Mouse (Mus musculus): ENCODE measurements around the gene Gm5065. TPM values are rescaled to one million over a fixed set of nuclear protein-coding genes. Genes with fewer than 3 reads are reported as not detected.

Gene Gm5065
- not detected in 2 replicates for polyA plus RNA-seq (2016; fragmentation: Nextera tagmentation; extraction: Ambion mirVana)

DNA sequence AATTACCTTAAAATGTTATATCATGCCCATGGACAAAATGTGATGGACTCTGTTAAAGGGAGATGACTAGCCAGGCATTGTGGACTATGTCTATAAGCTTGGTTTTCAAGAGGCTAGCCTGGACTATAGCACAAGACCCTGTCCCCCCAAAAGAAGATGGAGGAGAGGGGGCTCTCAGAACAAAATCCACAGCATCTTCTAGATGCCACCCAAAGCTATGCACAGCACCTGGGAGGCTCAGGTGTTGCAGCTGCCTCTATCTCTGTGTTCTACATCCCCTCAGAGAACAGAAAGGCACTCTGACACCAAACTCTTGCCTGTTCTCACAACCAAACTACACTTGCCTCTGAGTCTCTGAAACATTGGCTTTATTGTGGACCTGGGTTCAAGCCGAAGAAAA is at the start of gene Gm5065:
Gene Gm5065, plus strand, starts transcription at position 301 of the 400 bp plus-strand sequence.
- Histone ChIP-seq H3K27me3 (ENCODE audit: insufficient read depth, poor library complexity, severe bottlenecking) (no peaks in the 10 kb centered on the region), H3K4me1 (replicated peaks) (no peaks in the 10 kb centered on the region), H3K27ac (no peak within 1 kb of the TSS), H3K9me3 (peaks cover 65% of the 10 kb centered on the region), H3K4me3 (no peak within 1 kb of the TSS), H3K36me3 (no peaks in the 10 kb centered on the region)
- DNase-seq (ENCODE audit: low spot score), result no peak
- 85% methylated on average over 1 of the region's 1 CpGs for WGBS

DNA sequence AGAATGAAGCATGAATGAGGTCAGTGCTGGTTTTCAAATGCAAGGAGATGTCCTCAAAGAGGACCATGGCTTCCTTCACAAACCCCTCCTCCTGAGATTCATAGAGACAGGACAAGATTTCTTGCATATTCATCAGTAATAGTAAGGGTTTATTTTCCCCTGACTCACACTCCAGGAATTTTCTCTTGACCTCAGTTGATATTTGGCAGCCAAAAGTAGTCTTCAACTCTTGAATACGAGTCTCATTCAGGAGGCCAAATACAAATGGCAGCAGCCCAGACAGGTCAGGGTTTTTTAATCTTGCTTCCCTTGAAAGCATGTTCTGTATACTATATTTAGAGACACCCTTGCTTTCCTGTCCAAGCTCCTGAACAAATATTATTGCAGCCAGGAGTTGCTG is 22.8 kb upstream of the Gm5065 start:
- no peak overlapping the region for H3K27ac ChIP-seq
- H3K36me3 ChIP-seq, result no peaks in the 10 kb centered on the region
- 82% methylated on average over 1 of the region's 1 CpGs for WGBS
- H3K4me3 ChIP-seq, result no peak overlapping the region
- DNase-seq (ENCODE audit: low spot score), result no peak
- H3K9me3 ChIP-seq, result peaks cover 66% of the 10 kb centered on the region
- no peaks in the 10 kb centered on the region for H3K27me3 ChIP-seq (ENCODE audit: insufficient read depth, poor library complexity, severe bottlenecking)
- H3K4me1 ChIP-seq (replicated peaks), result no peaks in the 10 kb centered on the region

DNA sequence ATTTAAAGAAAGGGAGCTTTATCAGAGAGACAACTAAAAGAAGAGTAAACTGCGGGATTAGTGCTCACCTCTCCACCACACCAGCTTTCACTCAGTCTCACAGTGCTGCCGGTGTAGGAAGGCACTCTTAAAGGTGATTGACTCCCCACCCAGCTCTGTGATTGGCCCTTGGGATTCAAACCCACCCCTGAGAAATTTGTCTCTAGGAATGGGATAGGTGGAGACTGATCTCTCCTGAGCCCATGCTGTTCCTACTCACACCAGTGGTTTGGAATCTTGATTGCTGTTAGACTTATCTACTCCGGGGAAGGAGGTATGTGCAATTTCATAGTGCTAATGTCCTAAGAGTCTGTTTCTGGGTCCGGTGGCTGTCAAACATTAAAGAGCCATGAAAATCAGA is 598 bp downstream of the Gm5065 start, which contains the start of gene Nlrp2:
Gene Nlrp2, minus strand, starts transcription at position 101 of the 400 bp plus-strand sequence.
- H3K27ac ChIP-seq, result no peak within 1 kb of the TSS
- H3K9me3 ChIP-seq, result peaks cover 67% of the 10 kb centered on the region
- DNase-seq (ENCODE audit: low spot score), result no peak
- H3K4me3 ChIP-seq, result no peak within 1 kb of the TSS
- no peaks in the 10 kb centered on the region for H3K27me3 ChIP-seq (ENCODE audit: insufficient read depth, poor library complexity, severe bottlenecking)
- no peaks in the 10 kb centered on the region for H3K4me1 ChIP-seq (replicated peaks)
- WGBS, result 84% methylated on average over 4 of the region's 4 CpGs
- H3K36me3 ChIP-seq, result no peaks in the 10 kb centered on the region

DNA sequence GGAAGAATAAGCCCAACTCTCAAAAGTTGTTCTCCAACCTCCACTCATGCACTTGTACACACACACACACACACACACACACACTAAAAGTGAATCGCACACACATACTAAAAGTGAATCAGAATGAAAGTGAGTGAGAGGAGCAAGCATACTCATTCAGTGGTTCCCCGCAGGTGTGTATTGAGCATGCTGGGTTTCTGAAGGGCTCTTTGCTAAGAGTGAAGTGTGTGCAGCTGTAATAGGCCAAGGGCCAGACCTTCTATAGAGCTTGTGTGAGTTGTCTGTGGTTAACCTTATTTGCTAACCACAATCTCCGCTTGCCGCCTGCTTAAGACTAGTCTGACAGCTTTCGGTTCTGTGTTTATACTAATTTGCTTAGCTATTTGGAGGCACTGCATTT is 13.3 kb downstream of the Gm5065 start:
- Histone ChIP-seq H3K27ac (no peak overlapping the region), H3K4me3 (no peak overlapping the region), H3K4me1 (replicated peaks) (no peaks in the 10 kb centered on the region), H3K27me3 (ENCODE audit: insufficient read depth, poor library complexity, severe bottlenecking) (no peaks in the 10 kb centered on the region), H3K36me3 (no peaks in the 10 kb centered on the region), H3K9me3 (peaks cover 87% of the 10 kb centered on the region)
- 91% methylated on average over 5 of the region's 5 CpGs for WGBS
- no peak for DNase-seq (ENCODE audit: low spot score)

DNA sequence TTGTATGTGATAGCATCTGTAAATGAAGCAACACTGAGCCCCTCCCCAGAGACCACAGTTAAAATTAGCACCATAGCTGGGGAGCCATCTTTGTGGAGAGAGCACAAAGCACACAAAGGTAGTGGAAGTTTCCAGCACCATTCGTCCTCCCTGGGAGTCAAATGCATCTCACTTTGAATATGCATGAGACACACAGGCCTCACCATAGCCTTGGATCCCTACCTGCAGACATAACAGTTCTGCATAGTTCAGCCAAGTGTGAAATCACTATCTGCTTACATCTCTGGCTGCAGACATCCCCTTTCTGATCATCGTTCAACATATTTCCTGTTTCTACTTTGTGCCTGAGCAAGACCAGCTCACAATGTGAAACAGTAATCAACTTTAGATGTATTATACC is 16.4 kb downstream of the Gm5065 start:
- WGBS, result 73% methylated on average over 2 of the region's 2 CpGs
- Histone ChIP-seq H3K36me3 (no peaks in the 10 kb centered on the region), H3K4me1 (replicated peaks) (no peaks in the 10 kb centered on the region), H3K4me3 (no peak overlapping the region), H3K9me3 (peaks cover 58% of the 10 kb centered on the region), H3K27ac (no peak overlapping the region), H3K27me3 (ENCODE audit: insufficient read depth, poor library complexity, severe bottlenecking) (no peaks in the 10 kb centered on the region)
- no peak for DNase-seq (ENCODE audit: low spot score)

DNA sequence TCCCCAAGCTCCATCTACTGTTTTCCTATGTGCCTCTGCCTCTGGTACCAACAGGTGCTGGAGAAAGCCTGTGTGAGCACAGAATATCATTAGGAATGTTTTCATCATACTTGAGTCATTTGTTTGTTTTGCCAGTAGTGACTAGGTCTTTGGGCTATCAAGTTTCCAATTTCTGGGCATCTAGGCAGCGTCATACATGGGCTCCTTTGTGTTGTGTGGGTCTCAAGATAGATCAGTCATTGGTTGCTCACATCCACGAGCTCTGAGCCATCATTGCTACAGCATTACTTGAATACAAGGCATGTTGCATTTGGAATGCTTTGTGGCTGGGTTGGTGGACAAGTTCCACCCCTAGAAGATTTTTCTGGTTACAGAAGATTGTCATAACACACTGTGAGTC is 55.9 kb downstream of the Gm5065 start:
- H3K4me3 ChIP-seq, result no peak overlapping the region
- 60% methylated on average over 2 of the region's 2 CpGs for WGBS
- no peak overlapping the region for H3K27ac ChIP-seq
- no peaks in the 10 kb centered on the region for H3K36me3 ChIP-seq
- no peaks in the 10 kb centered on the region for H3K27me3 ChIP-seq (ENCODE audit: insufficient read depth, poor library complexity, severe bottlenecking)
- H3K9me3 ChIP-seq, result peaks cover 59% of the 10 kb centered on the region
- no peak for DNase-seq (ENCODE audit: low spot score)
- no peaks in the 10 kb centered on the region for H3K4me1 ChIP-seq (replicated peaks)

Other genes with a start within 250 kb of the Gm5065 start
- gene Rfpl4, start 233.6 kb upstream of the Gm5065 start, polyA plus RNA-seq (2016; fragmentation: Nextera tagmentation; extraction: Ambion mirVana), result not detected in 2 replicates
- 0.32 and 0.69 TPM in 2 replicates for gene Rasl2-9, start 224.6 kb upstream of the Gm5065 start, polyA plus RNA-seq (2016; fragmentation: Nextera tagmentation; extraction: Ambion mirVana)
- not detected in 2 replicates for gene Vmn1r55, start 200.9 kb upstream of the Gm5065 start, polyA plus RNA-seq (2016; fragmentation: Nextera tagmentation; extraction: Ambion mirVana)
- gene Vmn1r56, start 153.8 kb upstream of the Gm5065 start, polyA plus RNA-seq (2016; fragmentation: Nextera tagmentation; extraction: Ambion mirVana), result not detected in 2 replicates
- gene Vmn1r57, start 132.0 kb upstream of the Gm5065 start, polyA plus RNA-seq (2016; fragmentation: Nextera tagmentation; extraction: Ambion mirVana), result not detected in 2 replicates
- not detected in 2 replicates for gene Nlrp2, start 498 bp downstream of the Gm5065 start, polyA plus RNA-seq (2016; fragmentation: Nextera tagmentation; extraction: Ambion mirVana)
- gene Vmn1r58, start 62.9 kb downstream of the Gm5065 start, polyA plus RNA-seq (2016; fragmentation: Nextera tagmentation; extraction: Ambion mirVana), result not detected in 2 replicates
- gene Vmn1r59, start 106.2 kb downstream of the Gm5065 start, polyA plus RNA-seq (2016; fragmentation: Nextera tagmentation; extraction: Ambion mirVana), result not detected in 2 replicates
- not detected in 2 replicates for gene Vmn2r28, start 143.4 kb downstream of the Gm5065 start, polyA plus RNA-seq (2016; fragmentation: Nextera tagmentation; extraction: Ambion mirVana)
- gene Vmn1r60, start 196.8 kb downstream of the Gm5065 start, polyA plus RNA-seq (2016; fragmentation: Nextera tagmentation; extraction: Ambion mirVana), result not detected in 2 replicates

All from hindbrain, embryonic 10.5 days (tissue).